Mouse (Mus musculus) stomach, embryonic 15.5 days (tissue): ENCODE measurements around the gene Pik3ca. TPM values are rescaled to one million over a fixed set of nuclear protein-coding genes. Genes with fewer than 3 reads are reported as not detected.

Experiments used
- ATAC-seq: fragments of 200-750 bp; cut with Nextera tagmentation; 2 replicates; pipeline ENCODE4 v1.8.0; 2017; ENCODE audit warnings: low read depth, moderate number of reproducible peaks, moderate TSS enrichment; ENCODE audit not compliant: insufficient read depth, low FRiP score
- H3K27ac ChIP-seq: fragments of 300-500 bp; sonication (generic); 2 replicates; pipeline ENCODE4 v1.5.1; 2015; ENCODE audit warnings: mild to moderate bottlenecking, inconsistent platforms
- H3K27me3 ChIP-seq: fragments of 300-500 bp; sonication (generic); replicated peaks from 2 replicates; pipeline ENCODE4 v1.6.1; 2015; ENCODE audit warnings: inconsistent platforms
- H3K36me3 ChIP-seq: fragments of 300-500 bp; sonication (generic); 2 replicates; pipeline ENCODE4 v1.6.1; 2015; ENCODE audit warnings: inconsistent platforms
- H3K4me1 ChIP-seq: fragments of 300-500 bp; sonication (generic); 2 replicates; pipeline ENCODE4 v1.6.1; 2015; ENCODE audit warnings: inconsistent platforms
- H3K4me2 ChIP-seq: fragments of 300-500 bp; sonication (generic); 2 replicates; pipeline ENCODE4 v1.6.1; 2015; ENCODE audit warnings: mild to moderate bottlenecking, inconsistent platforms
- H3K4me3 ChIP-seq: fragments of 300-500 bp; sonication (generic); replicated peaks from 2 replicates; pipeline ENCODE4 v1.5.1; 2015; ENCODE audit warnings: inconsistent platforms
- H3K9ac ChIP-seq: fragments of 300-500 bp; sonication (generic); 2 replicates; pipeline ENCODE4 v1.6.1; 2015; ENCODE audit warnings: inconsistent platforms
- H3K9me3 ChIP-seq: fragments of 300-500 bp; sonication (generic); 2 replicates; pipeline ENCODE4 v1.6.1; 2016; ENCODE audit warnings: inconsistent platforms
- WGBS: fragments of 180-500 bp; shearing (Covaris S2); methylation state at CpG from one replicate; pipeline ENCODE4 v1.1.7; 2015; 5-methylcytosine and 5-hydroxymethylcytosine counted together
- polyA plus RNA-seq: library from polyadenylated mRNA; unstranded; fragments of >200 nt; fragmentation: Nextera tagmentation; extraction: Ambion mirVana; gene quantifications from 2 replicates; pipeline ENCODE4 v1.2.1, GENCODE M21; 2015

Gene Pik3ca
- polyA plus RNA-seq, 1 experiment from 2014 or later = 8.7 TPM

GRCm38 (mm10) chr3:32402990-32403885, 5.8 kb downstream of the Pik3ca start:
- ATAC-seq = no peak

DNA sequence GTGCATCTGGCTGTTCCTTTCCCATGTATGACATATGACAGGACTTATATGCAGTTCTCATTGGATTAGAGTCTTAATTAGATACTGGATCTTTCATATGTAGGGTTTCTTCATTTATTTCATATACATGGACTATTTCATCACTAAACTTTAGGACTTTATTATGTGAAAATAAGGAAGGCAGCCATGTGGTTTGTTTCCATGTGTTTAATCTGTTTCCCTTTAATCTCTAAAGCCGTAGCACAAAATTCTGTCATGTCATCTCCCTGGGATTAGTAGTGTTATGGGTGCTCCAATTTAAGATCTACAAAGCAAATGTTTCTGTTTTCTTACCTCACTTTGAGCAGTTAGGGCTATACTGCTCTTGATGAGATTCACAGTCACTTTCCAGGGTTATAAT, 8.2 kb downstream of the Pik3ca start:
- Histone ChIP-seq H3K27me3 (no peaks in the 10 kb centered on the region), H3K4me3 (no peak overlapping the region), H3K4me1 (0 out of 2 replicates have a peak, but pooled peaks cover 9% of the 10 kb centered on the region), H3K9ac (no peak overlapping the region), H3K9me3 (no peaks in the 10 kb centered on the region), H3K27ac (no peak overlapping the region), H3K36me3 (no peaks in the 10 kb centered on the region), H3K4me2 (no peak overlapping the region)
- WGBS = 78% methylated on average over 1 of the region's 1 CpGs
- no peak for ATAC-seq

More at GRCm38 (mm10) chr3:32402990-32403885, 5.8 kb downstream of the Pik3ca start:
- H3K4me3 ChIP-seq = no peak overlapping the region
- no peak overlapping the region for H3K4me2 ChIP-seq
- 67% methylated on average over 7 of the region's 7 CpGs for WGBS
- H3K4me1 ChIP-seq = peaks cover 26% of the 10 kb centered on the region; the same call in 1 of the 2 replicates
- H3K9me3 ChIP-seq = no peaks in the 10 kb centered on the region
- H3K27me3 ChIP-seq = no peaks in the 10 kb centered on the region
- no peaks in the 10 kb centered on the region for H3K36me3 ChIP-seq
- no peak overlapping the region for H3K27ac ChIP-seq
- H3K9ac ChIP-seq = no peak overlapping the region

DNA sequence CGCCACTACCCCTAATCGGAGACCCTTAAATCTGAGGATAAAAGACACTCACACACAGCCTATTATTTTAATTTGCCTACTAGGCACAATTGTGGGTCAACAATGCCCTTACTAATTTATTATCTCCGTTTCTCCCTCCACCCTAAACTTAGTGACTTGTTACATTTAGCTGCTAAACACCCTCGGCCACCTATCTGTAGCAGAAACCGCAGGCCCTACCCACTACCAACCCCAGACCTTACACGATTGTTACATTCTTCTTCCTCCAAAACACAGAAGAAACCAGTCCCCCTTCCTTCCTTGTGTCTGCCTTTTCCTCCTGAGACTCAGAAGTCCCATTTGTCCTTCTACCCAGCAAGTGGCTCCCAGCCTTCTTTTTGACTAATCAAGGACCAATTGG, 9.3 kb downstream of the Pik3ca start:
- H3K4me3 ChIP-seq = no peak overlapping the region
- 0 out of 2 replicates have a peak, but pooled peaks cover 7% of the 10 kb centered on the region for H3K4me1 ChIP-seq
- no peak overlapping the region for H3K27ac ChIP-seq
- no peaks in the 10 kb centered on the region for H3K27me3 ChIP-seq
- H3K36me3 ChIP-seq = no peaks in the 10 kb centered on the region
- WGBS = 77% methylated on average over 6 of the region's 6 CpGs
- H3K4me2 ChIP-seq = no peak overlapping the region
- no peak overlapping the region for H3K9ac ChIP-seq
- ATAC-seq = no peak
- no peaks in the 10 kb centered on the region for H3K9me3 ChIP-seq

GRCm38 (mm10) chr3:32408811-32409273, 11.4 kb downstream of the Pik3ca start:
- no peaks in the 10 kb centered on the region for H3K9me3 ChIP-seq
- ATAC-seq = no peak
- no peak overlapping the region for H3K4me3 ChIP-seq
- no peak overlapping the region for H3K27ac ChIP-seq
- no peaks in the 10 kb centered on the region for H3K36me3 ChIP-seq
- peaks cover 14% of the 10 kb centered on the region; the same call in 1 of the 2 replicates for H3K4me1 ChIP-seq
- H3K27me3 ChIP-seq = no peaks in the 10 kb centered on the region
- 79% methylated on average over 3 of the region's 3 CpGs for WGBS
- no peak overlapping the region for H3K4me2 ChIP-seq
- no peak overlapping the region for H3K9ac ChIP-seq

DNA sequence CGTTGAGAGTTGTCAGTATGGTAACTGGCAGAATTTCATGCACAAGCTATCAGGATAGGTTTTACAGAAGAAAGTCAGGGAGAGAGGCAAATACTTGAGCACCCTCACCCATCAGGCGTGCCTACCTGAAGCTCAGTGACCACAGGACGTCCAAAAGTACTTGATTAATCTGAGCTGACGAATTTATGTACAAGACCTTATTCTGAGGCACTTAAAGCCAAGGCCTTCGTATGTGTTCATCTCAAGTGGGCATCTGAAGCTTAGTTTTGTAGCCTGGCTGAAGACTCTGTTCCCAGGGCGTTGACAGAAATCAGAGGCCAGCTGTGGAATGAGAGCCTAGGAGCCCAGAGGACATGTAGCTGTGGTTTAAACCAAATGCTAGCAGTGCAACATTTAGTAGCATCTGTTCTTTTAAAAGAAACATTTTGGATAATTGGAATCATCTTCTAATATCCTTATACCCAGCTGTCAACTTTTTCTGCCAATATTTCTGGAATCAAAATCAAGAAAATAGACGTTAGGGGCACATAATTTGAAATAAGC, 15.1 kb downstream of the Pik3ca start:
- 66% methylated on average over 7 of the region's 7 CpGs for WGBS
- no peaks in the 10 kb centered on the region for H3K36me3 ChIP-seq
- peaks cover 34% of the 10 kb centered on the region; the same call in 1 of the 2 replicates for H3K4me1 ChIP-seq
- H3K9me3 ChIP-seq = no peaks in the 10 kb centered on the region
- no peak for ATAC-seq
- no peak overlapping the region for H3K4me3 ChIP-seq
- no peak overlapping the region for H3K27ac ChIP-seq
- H3K4me2 ChIP-seq = no peak overlapping the region
- H3K27me3 ChIP-seq = no peaks in the 10 kb centered on the region
- H3K9ac ChIP-seq = no peak overlapping the region

DNA sequence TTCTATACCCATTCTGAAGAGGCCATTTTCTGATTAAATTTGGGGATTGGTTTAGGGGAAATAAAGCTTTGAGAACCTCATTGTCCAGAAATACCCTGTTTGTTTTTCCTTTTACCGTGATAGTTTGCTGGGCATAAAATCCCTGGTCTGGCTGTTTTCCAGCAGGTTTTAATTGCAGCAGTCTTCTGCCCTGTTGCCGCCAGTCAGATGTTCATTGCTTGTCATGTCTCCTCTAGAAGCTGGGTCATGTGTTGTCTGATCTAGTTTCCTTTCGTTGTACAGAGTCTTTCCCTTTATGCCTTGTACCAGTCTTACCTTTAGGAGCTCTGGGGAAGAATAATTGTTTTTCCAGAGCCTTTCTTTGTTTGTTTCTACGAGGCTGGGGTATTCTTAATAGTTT, 16.9 kb downstream of the Pik3ca start:
- no peaks in the 10 kb centered on the region for H3K27me3 ChIP-seq
- 50% methylated on average over 4 of the region's 4 CpGs for WGBS
- ATAC-seq = no peak
- H3K4me2 ChIP-seq = no peak overlapping the region
- no peaks in the 10 kb centered on the region for H3K9me3 ChIP-seq
- H3K4me1 ChIP-seq = peaks cover 34% of the 10 kb centered on the region; the same call in 1 of the 2 replicates
- no peak overlapping the region for H3K9ac ChIP-seq
- no peak overlapping the region for H3K27ac ChIP-seq
- no peak overlapping the region for H3K4me3 ChIP-seq
- no peaks in the 10 kb centered on the region for H3K36me3 ChIP-seq

DNA sequence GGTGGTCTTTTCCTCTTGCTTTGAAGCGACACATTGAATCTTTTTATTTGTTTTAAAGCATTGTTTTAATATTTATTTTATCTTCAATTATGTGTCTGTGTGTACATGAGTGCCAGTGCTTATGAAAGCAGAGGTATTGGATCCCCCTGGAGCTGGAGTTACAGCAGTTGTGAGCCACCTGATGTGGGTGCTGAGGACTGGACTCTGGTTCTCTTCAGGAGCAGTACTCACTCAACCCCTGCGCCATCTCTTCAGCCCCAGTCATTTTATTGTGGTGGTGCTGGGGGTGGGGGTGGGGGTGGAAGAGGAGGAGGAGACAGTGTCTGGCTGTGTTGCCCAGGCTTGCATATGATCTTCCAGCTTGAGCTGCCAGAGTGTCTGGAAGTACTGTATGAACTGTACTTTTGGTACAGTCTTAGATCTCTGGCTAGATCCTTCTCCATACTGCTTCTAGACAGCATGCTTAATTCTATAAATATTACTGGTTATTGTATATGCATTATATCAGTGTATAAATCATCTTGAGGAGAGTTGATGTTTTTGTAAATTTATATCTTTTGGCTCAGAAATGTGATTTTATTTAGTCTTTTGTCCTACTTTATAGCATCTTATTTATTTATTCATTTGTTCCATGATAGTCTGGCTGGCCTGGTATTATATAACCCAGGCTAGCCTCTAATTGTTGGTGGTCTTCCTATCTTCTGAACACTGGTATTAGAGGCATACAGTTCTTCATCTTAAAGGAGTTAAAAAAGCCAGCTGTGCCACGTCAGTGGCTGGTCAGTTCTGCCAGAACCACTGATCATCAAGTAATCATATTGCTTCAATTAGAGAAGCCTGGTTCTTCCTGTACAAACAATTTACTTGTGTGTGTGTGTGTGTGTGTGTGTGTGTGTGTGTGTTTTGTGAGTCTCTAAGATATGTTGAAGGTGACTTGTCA, 18.2 kb downstream of the Pik3ca start:
- H3K4me3 ChIP-seq = no peak overlapping the region
- no peaks in the 10 kb centered on the region for H3K9me3 ChIP-seq
- no peaks in the 10 kb centered on the region for H3K36me3 ChIP-seq
- 55% methylated on average over 3 of the region's 3 CpGs for WGBS
- no peaks in the 10 kb centered on the region for H3K27me3 ChIP-seq
- ATAC-seq = peak; percentile 32; the same call in 1 of the 2 replicates
- H3K27ac ChIP-seq = peak overlapping the region; percentile 31; the same call in 1 of the 2 replicates
- H3K4me2 ChIP-seq = no peak overlapping the region
- H3K4me1 ChIP-seq = peaks cover 34% of the 10 kb centered on the region; the same call in 1 of the 2 replicates
- no peak overlapping the region for H3K9ac ChIP-seq

DNA sequence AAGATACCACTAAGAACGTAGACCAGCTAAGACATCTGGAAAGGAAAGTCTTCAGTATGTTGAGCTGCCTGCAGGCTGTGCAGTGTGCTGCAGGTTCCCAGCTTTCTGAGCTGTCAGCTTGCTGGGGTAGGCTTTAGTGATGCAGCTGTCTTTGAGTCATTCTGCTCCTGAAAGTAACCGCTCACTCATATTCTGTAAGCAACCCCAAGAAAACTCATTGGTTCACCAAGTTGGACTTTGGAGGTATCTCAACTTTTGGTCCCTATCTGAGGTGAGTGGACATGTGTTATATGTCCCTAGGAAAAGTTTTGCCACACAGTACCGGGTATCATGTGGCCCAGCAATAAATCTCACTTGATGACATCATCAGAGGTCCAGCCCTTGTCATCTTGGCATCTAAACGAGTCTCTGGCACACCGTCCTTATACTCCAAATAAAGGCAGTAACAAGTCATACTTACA, 20.3 kb downstream of the Pik3ca start:
- H3K27me3 ChIP-seq = no peaks in the 10 kb centered on the region
- no peaks in the 10 kb centered on the region for H3K36me3 ChIP-seq
- no peak for ATAC-seq
- H3K4me1 ChIP-seq = peaks cover 30% of the 10 kb centered on the region; the same call in 1 of the 2 replicates
- H3K27ac ChIP-seq = peak overlapping the region; percentile 67; the same call in 1 of the 2 replicates
- no peak overlapping the region for H3K4me2 ChIP-seq
- H3K9ac ChIP-seq = no peak overlapping the region
- WGBS = 59% methylated on average over 5 of the region's 5 CpGs
- no peak overlapping the region for H3K4me3 ChIP-seq
- H3K9me3 ChIP-seq = no peaks in the 10 kb centered on the region

DNA sequence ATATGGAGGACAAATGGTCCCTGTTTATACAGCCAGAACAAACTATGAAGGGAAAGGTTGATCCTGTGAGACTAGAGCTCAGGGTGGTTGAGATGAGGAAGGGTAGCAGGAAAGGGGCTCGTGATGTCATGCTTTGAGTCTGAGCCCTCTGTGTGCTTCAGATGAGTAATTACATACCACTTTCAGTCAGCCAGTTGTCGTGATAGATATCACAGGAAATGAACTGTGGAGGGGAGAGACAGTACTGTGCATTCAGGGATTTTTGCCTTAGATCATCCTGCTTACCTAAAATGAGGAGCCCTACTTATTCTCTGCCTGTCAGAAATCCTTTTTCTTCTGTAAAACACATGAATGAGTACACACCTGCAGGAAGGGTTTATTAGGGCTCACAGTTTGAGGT, 22.4 kb downstream of the Pik3ca start:
- H3K4me1 ChIP-seq = peaks cover 18% of the 10 kb centered on the region; the same call in 1 of the 2 replicates
- H3K9me3 ChIP-seq = no peaks in the 10 kb centered on the region
- no peak overlapping the region for H3K27ac ChIP-seq
- no peak overlapping the region for H3K9ac ChIP-seq
- WGBS = 44% methylated on average over 2 of the region's 2 CpGs
- H3K36me3 ChIP-seq = no peaks in the 10 kb centered on the region
- no peak for ATAC-seq
- no peak overlapping the region for H3K4me3 ChIP-seq
- no peak overlapping the region for H3K4me2 ChIP-seq
- no peaks in the 10 kb centered on the region for H3K27me3 ChIP-seq

DNA sequence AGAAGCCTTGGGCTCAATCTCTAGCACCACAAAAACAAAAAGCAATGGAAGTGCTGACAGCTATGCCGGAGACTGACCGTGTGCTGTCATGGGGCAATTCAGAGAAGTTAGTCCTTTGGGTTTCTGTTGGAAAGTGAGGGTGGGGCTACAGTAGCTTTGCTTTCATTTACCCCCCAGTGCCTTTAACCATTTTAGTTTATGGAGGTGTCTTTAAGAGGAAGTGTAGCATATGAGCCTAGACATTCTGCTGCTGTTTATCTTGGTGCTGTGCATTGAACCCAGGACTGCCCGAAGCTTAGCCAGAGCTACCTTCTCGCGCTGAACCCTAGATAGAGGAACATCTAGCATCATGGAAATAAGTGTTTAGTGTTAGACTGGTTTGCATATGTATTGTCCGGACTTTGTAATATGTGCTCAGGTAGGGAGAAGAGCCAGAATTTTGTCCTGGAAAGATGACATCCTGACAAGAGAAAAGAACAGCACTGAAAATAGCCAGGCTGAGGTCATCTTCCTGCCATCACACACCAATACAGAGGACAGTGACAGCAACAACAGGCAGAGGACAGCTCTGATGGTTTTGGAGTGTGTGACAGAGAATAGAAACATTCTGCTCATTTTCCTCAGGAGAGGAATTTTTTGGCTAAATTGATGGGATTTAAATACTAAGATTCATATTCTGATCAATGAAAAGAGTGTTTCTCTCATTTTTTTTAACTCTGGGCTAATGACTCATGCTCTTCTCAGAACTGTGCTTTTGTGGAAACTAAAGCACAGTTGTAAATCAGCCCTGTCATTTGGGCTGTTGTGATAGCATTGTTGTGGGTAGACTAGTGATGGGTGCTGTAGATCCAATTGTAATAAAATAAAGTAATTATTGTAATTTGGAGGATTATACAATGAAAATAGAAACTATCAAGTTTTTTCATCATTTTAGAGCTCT, 23.9 kb downstream of the Pik3ca start:
- H3K4me2 ChIP-seq = no peak overlapping the region
- peaks cover 13% of the 10 kb centered on the region; the same call in 1 of the 2 replicates for H3K4me1 ChIP-seq
- no peak overlapping the region for H3K27ac ChIP-seq
- H3K27me3 ChIP-seq = no peaks in the 10 kb centered on the region
- H3K36me3 ChIP-seq = no peaks in the 10 kb centered on the region
- no peaks in the 10 kb centered on the region for H3K9me3 ChIP-seq
- H3K9ac ChIP-seq = no peak overlapping the region
- WGBS = 89% methylated on average over 6 of the region's 6 CpGs
- ATAC-seq = no peak
- no peak overlapping the region for H3K4me3 ChIP-seq
